Mouse (Mus musculus): ENCODE measurements at regions not wholly inside any gene's neighbourhood (a gene's known extent, or its start where the extent isn't known, plus 50 kb on each side); places are given as distances from the start of the nearest gene placed in this dataset.

- Histone ChIP-seq H3K4me1 (replicated peaks; ENCODE audit: control insufficient read depth, insufficient read depth, low read length) (no peaks in the 10 kb centered on the region), H3K9ac (replicated peaks; ENCODE audit: low read depth, low read length) (no peak overlapping the region), H3K9me3 (ENCODE audit: control insufficient read depth, low read length) (no peaks in the 10 kb centered on the region), H3K4me3 (replicated peaks; ENCODE audit: low read length) (no peak overlapping the region), H3K27ac (ENCODE audit: low read length) (no peak overlapping the region), H3K36me3 (ENCODE audit: control insufficient read depth, insufficient read depth) (no peaks in the 10 kb centered on the region), H3K27me3 (replicated peaks; ENCODE audit: control insufficient read depth, insufficient read depth, low read length) (no peaks in the 10 kb centered on the region), H3K4me2 (ENCODE audit: low read length) (no peak overlapping the region)
- 6% methylated on average over 2 of the region's 2 CpGs for WGBS
- ATAC-seq = no peak
Measured at GRCm38 (mm10) chr8:60249704-60250103, 253.3 kb downstream of the Gm10283 start.

DNA sequence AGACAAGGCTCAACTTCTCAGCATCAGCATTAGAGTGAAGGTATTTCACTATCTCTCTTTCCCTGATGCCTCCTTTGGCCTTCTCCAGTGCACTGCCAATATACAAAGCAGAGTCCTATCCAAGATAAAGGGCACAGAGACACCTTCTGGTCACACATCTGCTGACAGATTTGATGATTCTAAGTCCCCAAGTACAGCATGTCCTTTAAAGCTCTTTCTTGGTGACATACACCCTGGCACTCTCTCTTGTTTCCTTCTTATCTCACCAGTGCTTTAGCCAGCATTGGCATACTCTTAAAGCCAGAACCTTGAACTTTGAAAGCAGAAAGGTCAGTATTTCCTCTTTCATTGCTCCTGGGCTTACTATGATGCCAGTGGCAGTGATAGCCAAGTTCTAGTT lies 255.4 kb downstream of the Gm10283 start:
- H3K27ac ChIP-seq (ENCODE audit: low read length) = no peak overlapping the region
- H3K27me3 ChIP-seq (replicated peaks; ENCODE audit: control insufficient read depth, insufficient read depth, low read length) = no peaks in the 10 kb centered on the region
- no peaks in the 10 kb centered on the region for H3K4me1 ChIP-seq (replicated peaks; ENCODE audit: control insufficient read depth, insufficient read depth, low read length)
- H3K4me2 ChIP-seq (ENCODE audit: low read length) = no peak overlapping the region
- no peak overlapping the region for H3K4me3 ChIP-seq (replicated peaks; ENCODE audit: low read length)
- H3K9ac ChIP-seq (replicated peaks; ENCODE audit: low read depth, low read length) = no peak overlapping the region
- H3K36me3 ChIP-seq (ENCODE audit: control insufficient read depth, insufficient read depth) = no peaks in the 10 kb centered on the region
- ATAC-seq = no peak
- H3K9me3 ChIP-seq (ENCODE audit: control insufficient read depth, low read length) = no peaks in the 10 kb centered on the region

DNA sequence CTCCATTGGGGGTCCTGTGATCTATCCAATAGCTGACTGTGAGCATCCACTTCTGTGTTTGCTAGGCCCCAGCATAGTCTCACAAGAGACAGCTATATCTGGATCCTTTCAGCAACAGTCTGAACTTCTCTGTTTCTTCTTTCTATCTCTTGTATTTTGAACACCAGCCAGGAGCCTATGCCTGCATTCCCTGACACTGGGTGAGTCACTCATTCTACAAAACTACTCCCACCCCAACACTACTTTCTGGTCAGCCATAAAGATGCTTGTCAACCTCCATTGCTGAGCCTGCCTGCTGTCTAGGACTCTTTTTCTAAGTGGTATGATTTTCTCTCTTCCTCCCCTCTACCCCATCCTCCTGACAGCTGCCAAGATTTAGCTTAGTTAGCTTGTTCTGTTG lies 261.6 kb downstream of the Gm10283 start:
- Histone ChIP-seq H3K36me3 (ENCODE audit: control insufficient read depth, insufficient read depth) (no peaks in the 10 kb centered on the region), H3K4me2 (ENCODE audit: low read length) (no peak overlapping the region), H3K27ac (ENCODE audit: low read length) (no peak overlapping the region), H3K9ac (replicated peaks; ENCODE audit: low read depth, low read length) (no peak overlapping the region), H3K27me3 (replicated peaks; ENCODE audit: control insufficient read depth, insufficient read depth, low read length) (no peaks in the 10 kb centered on the region), H3K9me3 (ENCODE audit: control insufficient read depth, low read length) (no peaks in the 10 kb centered on the region), H3K4me1 (replicated peaks; ENCODE audit: control insufficient read depth, insufficient read depth, low read length) (no peaks in the 10 kb centered on the region), H3K4me3 (replicated peaks; ENCODE audit: low read length) (no peak overlapping the region)
- ATAC-seq = no peak

GRCm38 (mm10) chr8:60220946-60221345 lies 282.1 kb downstream of the Gm10283 start:
- H3K4me3 ChIP-seq (replicated peaks; ENCODE audit: low read length) = no peak overlapping the region

GRCm38 (mm10) chr8:60195641-60196040 lies 307.4 kb downstream of the Gm10283 start:
- H3K4me2 ChIP-seq (ENCODE audit: low read length) = no peak overlapping the region
- no peaks in the 10 kb centered on the region for H3K36me3 ChIP-seq (ENCODE audit: control insufficient read depth, insufficient read depth)
- no peak overlapping the region for H3K4me3 ChIP-seq (replicated peaks; ENCODE audit: low read length)
- no peak overlapping the region for H3K27ac ChIP-seq (ENCODE audit: low read length)
- no peaks in the 10 kb centered on the region for H3K9me3 ChIP-seq (ENCODE audit: control insufficient read depth, low read length)
- no peak overlapping the region for H3K9ac ChIP-seq (replicated peaks; ENCODE audit: low read depth, low read length)
- no peaks in the 10 kb centered on the region for H3K4me1 ChIP-seq (replicated peaks; ENCODE audit: control insufficient read depth, insufficient read depth, low read length)
- H3K27me3 ChIP-seq (replicated peaks; ENCODE audit: control insufficient read depth, insufficient read depth, low read length) = no peaks in the 10 kb centered on the region
- ATAC-seq = no peak

More at GRCm38 (mm10) chr8:60220946-60221345, 282.1 kb downstream of the Gm10283 start:
- no peaks in the 10 kb centered on the region for H3K36me3 ChIP-seq (ENCODE audit: control insufficient read depth, insufficient read depth)
- no peak for ATAC-seq
- H3K4me2 ChIP-seq (ENCODE audit: low read length) = no peak overlapping the region
- no peaks in the 10 kb centered on the region for H3K27me3 ChIP-seq (replicated peaks; ENCODE audit: control insufficient read depth, insufficient read depth, low read length)
- no peaks in the 10 kb centered on the region for H3K9me3 ChIP-seq (ENCODE audit: control insufficient read depth, low read length)
- WGBS = 85% methylated on average over 2 of the region's 2 CpGs
- no peak overlapping the region for H3K27ac ChIP-seq (ENCODE audit: low read length)
- no peaks in the 10 kb centered on the region for H3K4me1 ChIP-seq (replicated peaks; ENCODE audit: control insufficient read depth, insufficient read depth, low read length)
- H3K9ac ChIP-seq (replicated peaks; ENCODE audit: low read depth, low read length) = no peak overlapping the region

- no peaks in the 10 kb centered on the region for H3K4me1 ChIP-seq (replicated peaks; ENCODE audit: control insufficient read depth, insufficient read depth, low read length)
- ATAC-seq = no peak
- no peak overlapping the region for H3K9ac ChIP-seq (replicated peaks; ENCODE audit: low read depth, low read length)
- no peak overlapping the region for H3K4me2 ChIP-seq (ENCODE audit: low read length)
- H3K27ac ChIP-seq (ENCODE audit: low read length) = no peak overlapping the region
- no peak overlapping the region for H3K4me3 ChIP-seq (replicated peaks; ENCODE audit: low read length)
- no peaks in the 10 kb centered on the region for H3K27me3 ChIP-seq (replicated peaks; ENCODE audit: control insufficient read depth, insufficient read depth, low read length)
- 27% methylated on average over 5 of the region's 5 CpGs for WGBS
- no peaks in the 10 kb centered on the region for H3K9me3 ChIP-seq (ENCODE audit: control insufficient read depth, low read length)
- no peaks in the 10 kb centered on the region for H3K36me3 ChIP-seq (ENCODE audit: control insufficient read depth, insufficient read depth)
Measured at GRCm38 (mm10) chr8:60167716-60168272, 335.2 kb downstream of the Gm10283 start.

All from forebrain, embryonic 16.5 days (tissue).